Mouse (Mus musculus) embryonic facial prominence, embryonic 14.5 days (tissue): Measurements from ENCODE around the gene Hmx3. TPM values are rescaled to one million over a fixed set of nuclear protein-coding genes. Genes with fewer than 3 reads are reported as not detected.

Experiments
- ATAC-seq: fragments of 200-750 bp; cut with Nextera tagmentation; 2 replicates; pipeline ENCODE4 v1.8.0; 2017; ENCODE audit warnings: low read depth, moderate number of reproducible peaks, moderate TSS enrichment
- DNase-seq: peaks from one replicate; pipeline ENCODE4 v3.0.0-alpha.2; 2015; ENCODE audit warnings: low spot score
- H3K27ac ChIP-seq: fragments of 300-500 bp; sonication (generic); replicated peaks from 2 replicates; pipeline ENCODE4 v1.5.1; 2014; ENCODE audit warnings: low read depth, mild to moderate bottlenecking, low read length, moderate library complexity
- H3K27me3 ChIP-seq: fragments of 300-500 bp; sonication (generic); replicated peaks from 2 replicates; pipeline ENCODE4 v1.6.1; 2014; ENCODE audit warnings: low read length; ENCODE audit not compliant: control insufficient read depth, insufficient read depth
- H3K36me3 ChIP-seq: fragments of 300-500 bp; sonication (generic); 2 replicates; pipeline ENCODE4 v1.6.1; 2014; ENCODE audit warnings: low read length, mixed read lengths; ENCODE audit not compliant: control insufficient read depth, insufficient read depth
- H3K4me1 ChIP-seq: fragments of 300-500 bp; sonication (generic); 2 replicates; pipeline ENCODE4 v1.6.1; 2014; ENCODE audit warnings: antibody characterized with exemption, low read length; ENCODE audit not compliant: control insufficient read depth, insufficient read depth
- H3K4me2 ChIP-seq: fragments of 300-500 bp; sonication (generic); 2 replicates; pipeline ENCODE4 v1.6.1; 2014; ENCODE audit warnings: low read depth, mild to moderate bottlenecking, low read length, moderate library complexity, mixed read lengths
- H3K4me3 ChIP-seq: fragments of 300-500 bp; sonication (generic); 2 replicates; pipeline ENCODE4 v1.5.1; 2014; ENCODE audit warnings: low read depth, mild to moderate bottlenecking, low read length
- H3K9ac ChIP-seq: fragments of 300-500 bp; sonication (generic); 2 replicates; pipeline ENCODE4 v1.6.1; 2014; ENCODE audit warnings: low read depth, mild to moderate bottlenecking, low read length, moderate library complexity, mixed read lengths
- H3K9me3 ChIP-seq: fragments of 300-500 bp; sonication (generic); 2 replicates; pipeline ENCODE4 v1.6.1; 2016; ENCODE audit warnings: low read length; ENCODE audit not compliant: control insufficient read depth
- WGBS: fragments of 180-500 bp; shearing (Covaris S2); extraction: QIAGEN DNeasy Blood & Tissue Kit; methylation state at CpG from one replicate; pipeline ENCODE4 v1.1.7; 2014; 5-methylcytosine and 5-hydroxymethylcytosine counted together
- polyA plus RNA-seq: library from polyadenylated mRNA; unstranded; fragments of >200 nt; fragmentation: Nextera tagmentation; extraction: Ambion mirVana; gene quantifications from 2 replicates; pipeline ENCODE4 v1.2.1, GENCODE M21; 2014

Hmx3 gene
- polyA plus RNA-seq, 1 experiment from 2014 or later: 0.26 TPM

GRCm38 (mm10) chr7:131545701-131546385, 3.2 kb downstream of the Hmx3 start:
- 2% methylated on average over 13 of the region's 13 CpGs for WGBS
- no peak for ATAC-seq

GRCm38 (mm10) chr7:131546423-131546822, 3.8 kb downstream of the Hmx3 start:
- H3K36me3 ChIP-seq: no peaks in the 10 kb centered on the region
- DNase-seq (no peak), ATAC-seq (no peak)
- peaks cover 18% of the 10 kb centered on the region for H3K4me1 ChIP-seq
- no peak overlapping the region for H3K4me3 ChIP-seq
- WGBS: 2% methylated on average over 2 of the region's 2 CpGs
- no peak overlapping the region for H3K4me2 ChIP-seq
- H3K27ac ChIP-seq: no peak overlapping the region
- no peak overlapping the region for H3K9ac ChIP-seq
- peaks cover 100% of the 10 kb centered on the region for H3K27me3 ChIP-seq
- H3K9me3 ChIP-seq: no peaks in the 10 kb centered on the region

More at GRCm38 (mm10) chr7:131545701-131546385, 3.2 kb downstream of the Hmx3 start:
- Histone ChIP-seq H3K9me3 (no peaks in the 10 kb centered on the region), H3K36me3 (no peaks in the 10 kb centered on the region), H3K27ac (no peak overlapping the region), H3K4me2 (no peak overlapping the region), H3K27me3 (peaks cover 100% of the 10 kb centered on the region), H3K4me1 (peaks cover 18% of the 10 kb centered on the region), H3K9ac (no peak overlapping the region), H3K4me3 (no peak overlapping the region)
- no peak for DNase-seq

- H3K9me3 ChIP-seq: no peaks in the 10 kb centered on the region
- peaks cover 100% of the 10 kb centered on the region for H3K27me3 ChIP-seq
- peaks cover 11% of the 10 kb centered on the region for H3K4me1 ChIP-seq
- DNase-seq (no peak), ATAC-seq (no peak)
- H3K9ac ChIP-seq: no peak overlapping the region
- H3K4me2 ChIP-seq: no peak overlapping the region
- 3% methylated on average over 5 of the region's 5 CpGs for WGBS
- no peak overlapping the region for H3K4me3 ChIP-seq
- no peak overlapping the region for H3K27ac ChIP-seq
- H3K36me3 ChIP-seq: no peaks in the 10 kb centered on the region
These were observed 4.8 kb downstream of the Hmx3 start for GRCm38 (mm10) chr7:131547481-131547880.

DNA sequence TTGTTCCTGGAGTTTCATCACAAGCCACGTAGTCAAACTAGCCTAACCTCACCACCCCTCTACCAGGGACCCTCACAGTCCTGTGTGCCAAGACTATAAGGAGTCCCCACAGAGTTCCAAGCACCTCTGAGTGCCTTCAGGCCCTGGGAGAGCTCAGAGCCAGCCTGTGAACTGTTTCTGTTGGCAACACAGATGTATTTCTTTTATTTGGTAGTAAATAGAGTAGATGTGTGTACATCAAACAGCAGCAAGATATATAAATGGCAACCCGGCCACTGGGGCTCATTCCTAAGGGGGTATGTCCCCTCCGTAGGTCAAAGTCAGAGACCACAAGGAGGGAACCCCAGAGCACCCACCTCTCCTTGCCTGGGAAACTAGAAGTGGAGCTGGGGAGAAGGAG, 5.8 kb downstream of the Hmx3 start, which contains the start of gene Hmx2:
TSS of gene Hmx2 (plus strand) at position 301 of the 400 bp plus-strand sequence.
- 4% methylated on average over 3 of the region's 3 CpGs for WGBS

DNA sequence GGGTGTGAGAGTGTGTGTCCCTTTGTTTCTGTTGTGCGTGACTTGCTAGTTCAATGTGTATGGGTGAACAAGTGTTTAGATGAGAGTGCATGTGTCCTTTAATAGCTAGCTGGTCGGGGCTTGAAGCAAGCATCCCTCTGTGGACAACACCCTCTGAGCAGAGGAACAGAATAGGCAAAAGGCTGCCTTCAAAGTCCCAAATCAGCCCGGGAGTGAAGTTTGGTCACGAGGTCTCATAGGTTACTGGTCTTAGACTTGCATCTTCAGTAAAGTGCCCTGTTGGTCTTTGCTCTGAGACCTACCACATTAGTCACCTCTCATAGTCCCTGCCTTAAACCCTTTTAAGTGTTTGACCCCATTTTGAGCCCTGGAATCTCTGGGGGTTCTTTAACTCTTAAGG, 8.8 kb downstream of the Hmx3 start:
- no peak overlapping the region for H3K27ac ChIP-seq
- peaks cover 100% of the 10 kb centered on the region for H3K27me3 ChIP-seq
- peaks cover 13% of the 10 kb centered on the region for H3K4me1 ChIP-seq
- H3K9ac ChIP-seq: no peak overlapping the region
- DNase-seq (no peak), ATAC-seq (no peak)
- H3K36me3 ChIP-seq: no peaks in the 10 kb centered on the region
- no peak overlapping the region for H3K4me2 ChIP-seq
- WGBS: 1% methylated on average over 4 of the region's 4 CpGs
- no peaks in the 10 kb centered on the region for H3K9me3 ChIP-seq
- no peak overlapping the region for H3K4me3 ChIP-seq

More for the DNA sequence above, 5.8 kb downstream of the Hmx3 start, which contains the start of gene Hmx2:
- ATAC-seq (no peak), DNase-seq (no peak)
- Histone ChIP-seq H3K27me3 (peaks cover 100% of the 10 kb centered on the region), H3K4me2 (no peak within 1 kb of the TSS), H3K4me1 (peaks cover under 1% of the 10 kb centered on the region; the same call in 1 of the 2 replicates), H3K9ac (no peak within 1 kb of the TSS), H3K36me3 (no peaks in the 10 kb centered on the region), H3K27ac (no peak within 1 kb of the TSS), H3K4me3 (no peak within 1 kb of the TSS), H3K9me3 (no peaks in the 10 kb centered on the region)

GRCm38 (mm10) chr7:131551931-131552741, 9.5 kb downstream of the Hmx3 start:
- H3K9me3 ChIP-seq: no peaks in the 10 kb centered on the region
- no peaks in the 10 kb centered on the region for H3K36me3 ChIP-seq
- WGBS: under 1% methylated on average over 41 of the region's 42 CpGs
- H3K4me3 ChIP-seq: no peak overlapping the region
- H3K27me3 ChIP-seq: peaks cover 100% of the 10 kb centered on the region
- no peak for ATAC-seq
- no peak overlapping the region for H3K27ac ChIP-seq
- no peak overlapping the region for H3K4me2 ChIP-seq
- H3K4me1 ChIP-seq: peaks cover 13% of the 10 kb centered on the region
- no peak overlapping the region for H3K9ac ChIP-seq
- DNase-seq: no peak

DNA sequence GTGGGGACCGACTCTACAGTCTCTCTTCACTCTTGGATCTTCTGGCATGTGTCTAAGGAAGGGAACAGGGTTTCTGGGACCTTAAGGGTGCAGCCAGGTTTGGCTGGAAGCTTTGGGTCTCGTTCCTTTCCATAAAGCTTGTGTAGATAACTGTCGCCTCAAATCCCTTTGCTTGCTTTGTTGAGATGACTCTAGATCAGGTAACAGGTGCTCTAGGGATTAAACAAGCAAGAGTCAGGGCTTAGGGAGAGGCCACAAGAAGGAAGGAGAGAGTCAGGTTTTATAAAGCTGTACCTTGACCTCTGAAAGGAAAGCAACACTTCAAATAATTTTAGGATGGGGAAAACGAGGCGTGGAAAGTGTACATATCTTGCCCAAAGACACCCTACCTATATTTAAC, 10.1 kb downstream of the Hmx3 start:
- H3K4me1 ChIP-seq: peaks cover 13% of the 10 kb centered on the region
- no peaks in the 10 kb centered on the region for H3K36me3 ChIP-seq
- no peaks in the 10 kb centered on the region for H3K9me3 ChIP-seq
- DNase-seq (no peak), ATAC-seq (no peak)
- WGBS: 2% methylated on average over 5 of the region's 5 CpGs
- no peak overlapping the region for H3K4me2 ChIP-seq
- H3K27me3 ChIP-seq: peaks cover 100% of the 10 kb centered on the region
- H3K4me3 ChIP-seq: no peak overlapping the region
- no peak overlapping the region for H3K9ac ChIP-seq
- H3K27ac ChIP-seq: no peak overlapping the region

DNA sequence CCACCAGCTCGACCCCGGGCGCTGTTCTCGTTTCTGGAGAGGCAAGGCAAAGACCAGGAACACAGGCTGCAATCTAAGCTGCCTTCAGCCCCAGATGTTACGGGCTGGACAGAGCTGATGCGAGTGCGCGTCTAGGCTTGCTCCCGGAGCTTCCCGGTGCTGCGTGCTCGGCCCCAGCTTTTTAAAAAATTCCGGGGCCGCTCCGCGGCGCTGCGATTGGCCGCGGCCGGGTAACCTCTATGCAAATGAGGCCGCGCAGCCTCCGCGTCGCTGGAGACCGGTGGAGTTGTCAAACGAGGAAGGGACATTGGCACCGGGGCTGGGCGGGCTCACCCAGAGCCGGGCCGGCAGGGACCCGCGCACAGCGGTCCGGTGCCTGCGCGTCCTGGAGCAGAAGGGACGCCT, 11.1 kb downstream of the Hmx3 start:
- peak overlapping the region; percentile 55 for H3K4me2 ChIP-seq
- peak overlapping the region; percentile 34 for H3K4me3 ChIP-seq
- H3K27ac ChIP-seq: no peak overlapping the region
- peaks cover 13% of the 10 kb centered on the region for H3K4me1 ChIP-seq
- peak; percentile 33 for DNase-seq
- no peaks in the 10 kb centered on the region for H3K9me3 ChIP-seq
- no peaks in the 10 kb centered on the region for H3K36me3 ChIP-seq
- H3K27me3 ChIP-seq: peaks cover 100% of the 10 kb centered on the region
- H3K9ac ChIP-seq: no peak overlapping the region
- WGBS: under 1% methylated on average over 35 of the region's 39 CpGs
- peak; percentile 70 for ATAC-seq
